Mouse (Mus musculus) thymus, postnatal 36 days (tissue): Measurements from ENCODE around the gene Tecta.

Experiments
- DNase-seq, 2 experiments: peaks; one replicate each; pipeline ENCODE4 v3.0.0; 2022; ENCODE audit warnings: mixed read lengths in 2 of 2

The Tecta gene

GRCm38 (mm10) chr9:42317337-42317736, 82.4 kb downstream of the Tecta start:
- DNase-seq: no peak

GRCm38 (mm10) chr9:42315816-42316215, 83.9 kb downstream of the Tecta start:
- no peak for DNase-seq

GRCm38 (mm10) chr9:42314959-42315358, 84.8 kb downstream of the Tecta start:
- no peak for DNase-seq

- no peak for DNase-seq
Measured at GRCm38 (mm10) chr9:42314388-42314787, 85.3 kb downstream of the Tecta start.

GRCm38 (mm10) chr9:42313872-42314271, 85.9 kb downstream of the Tecta start:
- no peak for DNase-seq

GRCm38 (mm10) chr9:42311311-42311710, 88.4 kb downstream of the Tecta start:
- no peak for DNase-seq

GRCm38 (mm10) chr9:42303894-42304293, 95.8 kb downstream of the Tecta start:
- no peak for DNase-seq

- DNase-seq: no peak
Measured at GRCm38 (mm10) chr9:42301082-42301633, 98.6 kb downstream of the Tecta start.

GRCm38 (mm10) chr9:42296297-42296922, 103.3 kb downstream of the Tecta start:
- DNase-seq: no peak

- DNase-seq: no peak
Measured at GRCm38 (mm10) chr9:42294131-42294530, 105.6 kb downstream of the Tecta start.

- no peak for DNase-seq
Measured at GRCm38 (mm10) chr9:42293596-42293995, 106.1 kb downstream of the Tecta start.

GRCm38 (mm10) chr9:42293051-42293450, 106.7 kb downstream of the Tecta start:
- DNase-seq: no peak

GRCm38 (mm10) chr9:42279676-42280075, 120.1 kb downstream of the Tecta start:
- no peak for DNase-seq
